Mouse (Mus musculus): ENCODE results near the gene Gm20388. TPM values are rescaled to one million over a fixed set of nuclear protein-coding genes. Genes with fewer than 3 reads are reported as not detected.
A peak's percentile ranks its signal among the peaks of the same experiment; 100 is the strongest.

Gene Gm20388
- polyA plus RNA-seq, 1 experiment = 0.36 TPM

DNA sequence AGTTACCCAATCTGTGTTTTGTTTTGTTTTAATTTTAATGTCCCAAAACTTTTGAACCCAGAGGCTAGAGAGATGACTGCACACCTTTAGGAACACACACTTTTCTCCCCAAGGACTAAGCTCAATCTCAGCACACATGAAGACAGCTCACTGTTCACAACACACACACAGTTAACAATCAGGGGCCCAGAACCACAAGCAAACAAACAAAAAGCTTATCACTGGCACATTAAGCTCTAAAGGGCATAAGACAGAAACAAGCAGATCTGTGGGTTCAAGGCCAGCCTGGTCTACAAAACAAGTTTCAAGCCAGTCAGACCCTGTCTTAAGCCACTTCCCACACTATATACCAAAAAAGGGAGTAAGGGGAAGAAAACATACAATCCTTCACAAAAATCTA, 3122.8 kb downstream of the Gm20388 start:
- H3K9me3 ChIP-seq (ENCODE audit: control insufficient read depth, low read length) = no peaks in the 10 kb centered on the region
- no peak for TF ChIP-seq TAL1 (IDR thresholded peaks at IDR 0.05; ENCODE audit: low read length)
- H3K27me3 ChIP-seq (ENCODE audit: control insufficient read depth) = no peaks in the 10 kb centered on the region
- no peak overlapping the region for H3K4me3 ChIP-seq (replicated peaks)
- H3K4me1 ChIP-seq (ENCODE audit: control insufficient read depth) = peaks cover 71% of the 10 kb centered on the region
- peaks cover 33% of the 10 kb centered on the region for H3K36me3 ChIP-seq (ENCODE audit: control insufficient read depth)

DNA sequence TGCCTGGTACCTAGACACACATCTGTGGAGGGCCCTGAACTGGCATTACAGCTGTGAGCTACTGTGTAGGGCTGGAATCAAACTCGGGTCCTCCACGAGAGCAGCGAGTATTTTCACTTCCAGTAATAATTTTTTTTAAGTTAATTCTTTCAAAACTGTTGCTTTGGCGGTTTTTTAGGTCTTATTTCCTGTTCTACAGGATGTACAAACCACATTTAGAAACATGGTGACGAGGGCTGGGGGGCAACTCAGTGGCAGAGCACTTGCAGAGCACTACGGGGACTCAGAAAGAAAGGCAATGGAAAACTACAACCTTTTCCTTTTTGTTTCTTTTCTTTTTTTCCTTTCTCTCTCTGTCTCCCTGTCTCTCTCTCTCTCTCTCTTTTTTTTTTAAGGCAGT, 3123.5 kb downstream of the Gm20388 start:
- H3K27me3 ChIP-seq (ENCODE audit: control insufficient read depth) = no peaks in the 10 kb centered on the region
- H3K4me3 ChIP-seq (replicated peaks) = no peak overlapping the region
- H3K9me3 ChIP-seq (ENCODE audit: control insufficient read depth, low read length) = no peaks in the 10 kb centered on the region
- peaks cover 34% of the 10 kb centered on the region for H3K36me3 ChIP-seq (ENCODE audit: control insufficient read depth)
- TF ChIP-seq TAL1 (IDR thresholded peaks at IDR 0.05; ENCODE audit: low read length) = no peak
- no peak for TF ChIP-seq GATA1 (IDR thresholded peaks at IDR 0.05; ENCODE audit: low read length)
- H3K4me1 ChIP-seq (ENCODE audit: control insufficient read depth) = peaks cover 74% of the 10 kb centered on the region

GRCm38 (mm10) chr8:123036956-123037355, 3126.3 kb downstream of the Gm20388 start:
- H3K27me3 ChIP-seq (ENCODE audit: control insufficient read depth) = no peaks in the 10 kb centered on the region
- no peaks in the 10 kb centered on the region for H3K9me3 ChIP-seq (ENCODE audit: control insufficient read depth, low read length)
- H3K36me3 ChIP-seq (ENCODE audit: control insufficient read depth) = peaks cover 24% of the 10 kb centered on the region
- TF ChIP-seq GATA1 (IDR thresholded peaks at IDR 0.05; ENCODE audit: low read length) (no peak), TAL1 (IDR thresholded peaks at IDR 0.05; ENCODE audit: low read length) (no peak)
- peaks cover 82% of the 10 kb centered on the region for H3K4me1 ChIP-seq (ENCODE audit: control insufficient read depth)
- peak overlapping the region; percentile 49 for H3K4me3 ChIP-seq (replicated peaks)

- H3K27me3 ChIP-seq (ENCODE audit: control insufficient read depth) = no peaks in the 10 kb centered on the region
- peaks cover 78% of the 10 kb centered on the region for H3K4me1 ChIP-seq (ENCODE audit: control insufficient read depth)
- H3K9me3 ChIP-seq (ENCODE audit: control insufficient read depth, low read length) = no peaks in the 10 kb centered on the region
- peak overlapping the region; percentile 49 for H3K4me3 ChIP-seq (replicated peaks)
- TF ChIP-seq GATA1 (IDR thresholded peaks at IDR 0.05; ENCODE audit: low read length) (peak; percentile 54), TAL1 (IDR thresholded peaks at IDR 0.05; ENCODE audit: low read length) (no peak)
- H3K36me3 ChIP-seq (ENCODE audit: control insufficient read depth) = peaks cover 20% of the 10 kb centered on the region
Observed at GRCm38 (mm10) chr8:123037487-123037886, 3126.8 kb downstream of the Gm20388 start.

DNA sequence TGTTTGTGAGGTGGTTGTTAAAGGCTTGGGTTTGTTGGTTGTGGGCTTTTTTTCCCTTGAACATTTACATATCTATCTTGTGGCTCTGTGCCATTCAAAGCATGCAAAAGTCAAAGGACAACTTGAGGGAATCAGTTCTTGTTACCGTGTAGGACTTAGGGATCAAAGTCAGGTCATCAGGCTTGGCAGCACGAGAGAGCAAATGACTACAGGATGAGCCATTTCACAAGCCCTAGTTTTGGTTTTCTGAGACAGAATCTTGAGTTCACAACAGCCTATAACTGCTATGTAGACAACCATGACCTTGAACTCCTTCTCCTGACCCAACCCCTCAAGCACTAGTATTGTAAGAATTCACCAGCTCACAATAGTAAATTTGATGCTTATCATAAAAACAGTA, 3127.7 kb downstream of the Gm20388 start:
- Histone ChIP-seq H3K36me3 (ENCODE audit: control insufficient read depth) (peaks cover 20% of the 10 kb centered on the region), H3K9me3 (ENCODE audit: control insufficient read depth, low read length) (no peaks in the 10 kb centered on the region), H3K4me3 (replicated peaks) (no peak overlapping the region), H3K4me1 (ENCODE audit: control insufficient read depth) (peaks cover 76% of the 10 kb centered on the region), H3K27me3 (ENCODE audit: control insufficient read depth) (no peaks in the 10 kb centered on the region)
- no peak for TF ChIP-seq TAL1 (IDR thresholded peaks at IDR 0.05; ENCODE audit: low read length)
- no peak for TF ChIP-seq GATA1 (IDR thresholded peaks at IDR 0.05; ENCODE audit: low read length)

- Histone ChIP-seq H3K36me3 (ENCODE audit: control insufficient read depth) (peaks cover 22% of the 10 kb centered on the region), H3K9me3 (ENCODE audit: control insufficient read depth, low read length) (no peaks in the 10 kb centered on the region), H3K4me1 (ENCODE audit: control insufficient read depth) (peaks cover 77% of the 10 kb centered on the region), H3K4me3 (replicated peaks) (peak overlapping the region; percentile 98), H3K27me3 (ENCODE audit: control insufficient read depth) (no peaks in the 10 kb centered on the region)
- TF ChIP-seq GATA1 (IDR thresholded peaks at IDR 0.05; ENCODE audit: low read length) (no peak), TAL1 (IDR thresholded peaks at IDR 0.05; ENCODE audit: low read length) (no peak)
Observed at GRCm38 (mm10) chr8:123039376-123040109, 3128.9 kb downstream of the Gm20388 start.

- Histone ChIP-seq H3K36me3 (ENCODE audit: control insufficient read depth) (peaks cover 24% of the 10 kb centered on the region), H3K4me3 (replicated peaks) (peak overlapping the region; percentile 98), H3K9me3 (ENCODE audit: control insufficient read depth, low read length) (no peaks in the 10 kb centered on the region), H3K4me1 (ENCODE audit: control insufficient read depth) (peaks cover 75% of the 10 kb centered on the region), H3K27me3 (ENCODE audit: control insufficient read depth) (no peaks in the 10 kb centered on the region)
- no peak for TF ChIP-seq TAL1 (IDR thresholded peaks at IDR 0.05; ENCODE audit: low read length)
- TF ChIP-seq GATA1 (IDR thresholded peaks at IDR 0.05; ENCODE audit: low read length) = no peak
Observed at GRCm38 (mm10) chr8:123040110-123040650, 3129.5 kb downstream of the Gm20388 start.

DNA sequence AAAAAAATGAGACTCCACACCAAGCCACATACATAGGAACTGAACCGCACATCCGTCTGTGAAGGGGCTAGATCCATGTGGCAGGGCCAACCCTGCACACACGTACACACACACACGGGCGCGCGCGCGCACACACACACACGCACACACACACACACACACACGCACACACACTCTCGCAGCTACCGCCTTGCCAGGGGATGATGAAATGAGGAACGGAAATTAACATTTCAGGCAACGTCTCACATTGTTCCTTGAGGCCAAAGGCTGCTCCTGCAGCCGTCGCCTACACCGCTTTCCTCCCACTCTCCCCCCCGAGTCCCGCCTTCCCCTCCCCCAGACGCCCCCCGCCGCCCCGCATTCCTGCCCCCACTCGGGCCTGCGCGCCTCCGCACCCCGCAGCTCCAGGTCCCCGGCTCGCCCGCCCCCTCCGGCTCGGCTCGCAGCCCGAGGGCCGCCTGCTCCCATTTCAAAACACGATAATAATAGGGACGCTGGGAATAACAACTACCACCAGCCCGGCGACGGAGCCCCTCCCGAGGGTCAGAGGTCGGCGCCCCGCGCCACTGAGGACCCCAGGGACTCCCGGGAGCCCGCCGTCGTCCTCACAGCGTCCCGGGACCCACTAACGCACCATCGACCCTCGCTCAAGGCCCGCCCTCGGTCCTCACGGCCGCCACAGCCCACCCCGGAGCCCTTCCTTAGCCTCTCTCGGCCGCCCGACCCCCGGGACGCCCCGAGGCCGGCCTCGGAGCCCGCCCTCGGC, 3130.6 kb downstream of the Gm20388 start:
- H3K9me3 ChIP-seq (ENCODE audit: control insufficient read depth, low read length) = no peaks in the 10 kb centered on the region
- H3K4me3 ChIP-seq (replicated peaks) = peak overlapping the region; percentile 98
- H3K36me3 ChIP-seq (ENCODE audit: control insufficient read depth) = peaks cover 27% of the 10 kb centered on the region
- TF ChIP-seq GATA1 (IDR thresholded peaks at IDR 0.05; ENCODE audit: low read length) = no peak
- no peak for TF ChIP-seq TAL1 (IDR thresholded peaks at IDR 0.05; ENCODE audit: low read length)
- H3K4me1 ChIP-seq (ENCODE audit: control insufficient read depth) = peaks cover 67% of the 10 kb centered on the region
- no peaks in the 10 kb centered on the region for H3K27me3 ChIP-seq (ENCODE audit: control insufficient read depth)

DNA sequence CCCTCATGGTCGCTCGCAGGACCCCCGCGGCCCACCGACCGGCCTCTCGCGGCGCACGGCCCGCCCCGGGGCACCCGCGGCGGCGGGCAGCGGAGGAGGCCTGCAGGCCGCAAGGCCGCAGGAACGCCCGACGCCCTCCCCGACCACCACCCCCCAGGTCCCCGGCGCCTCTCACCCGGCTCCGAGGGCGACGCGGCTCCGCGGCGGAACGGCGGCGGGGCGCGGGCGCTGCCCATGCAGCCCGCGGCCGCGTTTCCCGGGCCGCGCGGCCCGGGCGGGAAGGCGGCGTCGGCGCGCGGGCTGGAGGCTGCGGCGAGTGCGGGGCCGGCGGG, 3131.1 kb downstream of the Gm20388 start:
- TF ChIP-seq GATA1 (IDR thresholded peaks at IDR 0.05; ENCODE audit: low read length) (no peak), TAL1 (IDR thresholded peaks at IDR 0.05; ENCODE audit: low read length) (no peak)
- Histone ChIP-seq H3K27me3 (ENCODE audit: control insufficient read depth) (no peaks in the 10 kb centered on the region), H3K4me3 (replicated peaks) (peak overlapping the region; percentile 98), H3K4me1 (ENCODE audit: control insufficient read depth) (peaks cover 62% of the 10 kb centered on the region), H3K36me3 (ENCODE audit: control insufficient read depth) (peaks cover 26% of the 10 kb centered on the region), H3K9me3 (ENCODE audit: control insufficient read depth, low read length) (no peaks in the 10 kb centered on the region)

Measured in erythroblast, embryonic 14.5 days (primary cell).